Mouse (Mus musculus) kidney, adult 10 weeks (tissue): ENCODE data around the gene Ogn. TPM values are rescaled to one million over a fixed set of nuclear protein-coding genes. Genes with fewer than 3 reads are reported as not detected.

Experiments
- polyA plus RNA-seq: library from polyadenylated mRNA; stranded (reverse); fragments of 350-450 nt; fragmentation: Illumina TruSeq; extraction: RNeasy Lipid Tissue Mini Kit (QIAGEN cat#74804); gene quantifications from one replicate; pipeline ENCODE4 v1.2.3, GENCODE M21; 2014; ENCODE audit warnings: low read depth, low replicate concordance

The Ogn gene
- polyA plus RNA-seq = 183 TPM

GRCm38 (mm10) chr13:49607714-49608113 is at the start of gene Ogn:
Ogn (plus strand) TSS chr13:49608046.

DNA sequence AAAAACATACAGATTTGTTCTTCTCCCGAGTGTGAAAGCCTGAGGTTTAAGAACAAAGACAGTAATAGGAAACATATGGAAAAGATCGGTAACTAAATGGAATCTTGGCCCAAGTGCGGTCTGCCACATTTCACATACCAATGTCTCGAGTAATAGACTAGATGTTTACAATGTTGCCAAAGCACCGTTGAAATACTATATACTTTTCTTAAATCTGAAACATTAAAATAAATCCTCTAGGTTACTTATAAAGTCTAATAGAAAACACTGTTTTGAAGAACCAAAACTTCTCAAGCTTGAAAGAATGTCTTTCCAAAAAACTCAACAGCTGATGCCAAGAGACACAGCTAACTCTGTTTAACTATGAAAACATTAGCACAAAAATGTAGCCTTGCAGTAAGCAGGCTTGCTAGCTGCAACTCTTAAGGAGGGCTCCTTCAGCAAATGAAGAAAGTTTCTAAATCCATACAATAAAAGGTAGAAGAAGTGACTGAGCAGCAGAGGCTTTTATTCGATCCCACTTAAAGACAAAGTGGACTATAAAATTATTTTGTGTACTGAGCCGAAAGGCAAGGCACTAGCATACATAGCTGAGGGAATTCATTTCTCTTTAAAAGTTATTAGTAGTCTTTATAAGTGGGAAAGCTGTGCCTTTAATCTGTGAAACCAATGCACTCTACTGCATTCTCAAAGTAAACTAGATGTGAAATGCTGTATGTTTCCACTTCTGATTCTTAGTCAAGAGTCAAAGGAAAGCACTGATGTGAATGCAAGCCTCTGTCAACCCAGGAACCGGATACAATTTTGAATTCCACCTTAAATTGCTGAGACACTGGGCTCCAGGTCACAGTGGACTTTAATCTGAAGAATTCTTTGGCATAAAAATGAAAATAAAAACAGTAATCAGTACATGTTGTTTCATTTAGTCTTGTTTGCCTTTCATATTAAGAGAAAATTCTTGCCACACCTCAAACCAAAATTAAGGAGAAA is 26.0 kb upstream of the Ogn start, which contains the start of gene Omd:
Omd (plus strand) TSS at position 922 of the 990 bp plus-strand sequence.

GRCm38 (mm10) chr13:49652481-49653179 is 44.8 kb downstream of the Ogn start, which contains the start of the genes Cenpp and Nol8:
Cenpp (minus strand) TSS chr13:49652785.
Nol8 (plus strand) TSS chr13:49653078.

Other genes starting within 250 kb of the Ogn start
- 8.3 TPM for gene Ippk, start 186.8 kb upstream of the Ogn start, polyA plus RNA-seq
- 0.69 TPM for gene Tes3-ps, start 114.7 kb upstream of the Ogn start, polyA plus RNA-seq
- gene Ecm2, start 103.2 kb upstream of the Ogn start, polyA plus RNA-seq = 15.8 TPM
- gene Aspn, start 63.6 kb upstream of the Ogn start, polyA plus RNA-seq = 20.7 TPM
- gene Omd, start 25.6 kb upstream of the Ogn start, polyA plus RNA-seq = 17.9 TPM
- 2.6 TPM for gene Cenpp, start 44.7 kb downstream of the Ogn start, polyA plus RNA-seq
- 38.7 TPM for gene Nol8, start 45.0 kb downstream of the Ogn start, polyA plus RNA-seq
- gene Iars, start 74.1 kb downstream of the Ogn start, polyA plus RNA-seq = 38.8 TPM
- gene Gm30302, start 191.0 kb downstream of the Ogn start, polyA plus RNA-seq = not detected